Mouse (Mus musculus): Measurements from ENCODE around the gene Atp10a. TPM values are rescaled to one million over a fixed set of nuclear protein-coding genes. Genes with fewer than 3 reads are reported as not detected.

Gene Atp10a
- total RNA-seq, 2 experiments from 2014 or later = 1.5 to 1.8 TPM

- intact Hi-C loops (cut with DNase I) = no loop called here
- DNase-seq = no peak
Measured at GRCm38 (mm10) chr7:58733490-58733901, 77.5 kb downstream of the Atp10a start.

GRCm38 (mm10) chr7:58736841-58737547, 81.0 kb downstream of the Atp10a start:
- intact Hi-C loops (cut with DNase I) = no loop called here
- no peak for DNase-seq

- no peak for DNase-seq
- intact Hi-C loops (cut with DNase I) = loop anchor here (10.0 kb wide), 1 partner anchor 155 kb away; no protein-coding TSS in a partner anchor
Measured at GRCm38 (mm10) chr7:58740196-58740595, 84.2 kb downstream of the Atp10a start.

- intact Hi-C loops (cut with DNase I) = loop anchor here (10.0 kb wide), 1 partner anchor 156 kb away; no protein-coding TSS in a partner anchor
- DNase-seq = no peak
Measured at GRCm38 (mm10) chr7:58740842-58741241, 84.9 kb downstream of the Atp10a start.

GRCm38 (mm10) chr7:58742009-58742408, 86.0 kb downstream of the Atp10a start:
- intact Hi-C loops (cut with DNase I) = loop anchor here (10.0 kb wide), 1 partner anchor 157 kb away; no protein-coding TSS in a partner anchor
- DNase-seq = no peak

- intact Hi-C loops (cut with DNase I) = loop anchor here (10.0 kb wide), 1 partner anchor 158 kb away; no protein-coding TSS in a partner anchor
Measured at GRCm38 (mm10) chr7:58742648-58743047, 86.7 kb downstream of the Atp10a start.

GRCm38 (mm10) chr7:58743362-58744320, 87.7 kb downstream of the Atp10a start:
- DNase-seq = no peak
- intact Hi-C loops (cut with DNase I) = loop anchor here (10.0 kb wide), 1 partner anchor 159 kb away; no protein-coding TSS in a partner anchor

More at GRCm38 (mm10) chr7:58742648-58743047, 86.7 kb downstream of the Atp10a start:
- DNase-seq = no peak

GRCm38 (mm10) chr7:58746817-58747216, 90.9 kb downstream of the Atp10a start:
- no peak for DNase-seq
- intact Hi-C loops (cut with DNase I) = loop anchor here (10.0 kb wide), 1 partner anchor 162 kb away; no protein-coding TSS in a partner anchor

GRCm38 (mm10) chr7:58749904-58750612, 94.1 kb downstream of the Atp10a start:
- no peak for DNase-seq
- intact Hi-C loops (cut with DNase I) = loop anchor here (10.0 kb wide), 1 partner anchor 165 kb away; no protein-coding TSS in a partner anchor

GRCm38 (mm10) chr7:58752041-58752440, 96.1 kb downstream of the Atp10a start:
- no peak for DNase-seq
- intact Hi-C loops (cut with DNase I) = no loop called here

GRCm38 (mm10) chr7:58754076-58754475, 98.1 kb downstream of the Atp10a start:
- intact Hi-C loops (cut with DNase I) = no loop called here
- DNase-seq = no peak

GRCm38 (mm10) chr7:58754536-58754935, 98.6 kb downstream of the Atp10a start:
- no peak for DNase-seq
- intact Hi-C loops (cut with DNase I) = no loop called here

- intact Hi-C loops (cut with DNase I) = no loop called here
- DNase-seq = no peak
Measured at GRCm38 (mm10) chr7:58755083-58755482, 99.1 kb downstream of the Atp10a start.

GRCm38 (mm10) chr7:58755846-58756245, 99.9 kb downstream of the Atp10a start:
- DNase-seq = no peak
- intact Hi-C loops (cut with DNase I) = no loop called here

- DNase-seq = no peak
- intact Hi-C loops (cut with DNase I) = no loop called here
Measured at GRCm38 (mm10) chr7:58757331-58757730, 101.4 kb downstream of the Atp10a start.

- DNase-seq = no peak
- intact Hi-C loops (cut with DNase I) = no loop called here
Measured at GRCm38 (mm10) chr7:58758396-58758795, 102.4 kb downstream of the Atp10a start.

- intact Hi-C loops (cut with DNase I) = no loop called here
- no peak for DNase-seq
Measured at GRCm38 (mm10) chr7:58759265-58759664, 103.3 kb downstream of the Atp10a start.

GRCm38 (mm10) chr7:58767257-58767656, 111.3 kb downstream of the Atp10a start:
- intact Hi-C loops (cut with DNase I) = loop anchor here (5.0 kb wide), 1 partner anchor 105 kb away; no protein-coding TSS in a partner anchor
- DNase-seq = peak; percentile 54 to 56

GRCm38 (mm10) chr7:58768253-58768652, 112.3 kb downstream of the Atp10a start:
- intact Hi-C loops (cut with DNase I) = loop anchor here (5.0 kb wide), 1 partner anchor 104 kb away; no protein-coding TSS in a partner anchor
- no peak for DNase-seq

GRCm38 (mm10) chr7:58770254-58770653, 114.3 kb downstream of the Atp10a start:
- no peak for DNase-seq
- intact Hi-C loops (cut with DNase I) = no loop called here
